Mouse (Mus musculus): ENCODE data around the gene Phtf2. TPM values are rescaled to one million over a fixed set of nuclear protein-coding genes. Genes with fewer than 3 reads are reported as not detected.

Gene Phtf2
- polyA plus RNA-seq, 1 experiment from 2014 or later, result 15.8 TPM

DNA sequence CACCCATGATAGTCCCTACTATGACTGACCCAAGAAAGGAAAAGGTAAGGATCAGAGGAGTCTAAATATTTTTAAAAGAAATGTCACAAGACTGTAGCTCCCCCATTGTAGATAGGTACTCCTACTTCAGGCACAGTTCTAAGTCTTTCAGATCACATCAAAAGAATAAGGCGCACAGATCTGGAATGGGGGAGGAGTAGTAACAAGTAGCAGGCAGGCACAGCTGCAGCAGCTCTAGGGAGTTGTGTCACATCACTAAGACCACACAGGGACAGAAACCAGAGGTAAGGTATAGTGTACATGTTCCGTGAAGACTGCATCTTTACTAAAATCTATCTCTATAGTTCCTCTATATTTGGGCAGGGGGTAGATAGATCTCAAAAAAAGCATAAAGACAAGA, 29.8 kb upstream of the Phtf2 start:
- H3K4me1 ChIP-seq (ENCODE audit: insufficient read depth, low read length), result no peaks in the 10 kb centered on the region
- 76% methylated on average over 2 of the region's 2 CpGs for WGBS
- H3K9me3 ChIP-seq (ENCODE audit: low read length), result no peaks in the 10 kb centered on the region
- H3K9ac ChIP-seq (replicated peaks; ENCODE audit: low read length), result no peak overlapping the region
- peaks cover 10% of the 10 kb centered on the region for H3K36me3 ChIP-seq (ENCODE audit: insufficient read depth, low read length)
- no peak for ATAC-seq (ENCODE audit: low FRiP score, low TSS enrichment)
- no peak overlapping the region for H3K4me2 ChIP-seq (replicated peaks; ENCODE audit: low read depth, low read length)
- H3K27me3 ChIP-seq (ENCODE audit: insufficient read depth, low read length), result no peaks in the 10 kb centered on the region
- H3K4me3 ChIP-seq (ENCODE audit: low read length), result no peak overlapping the region
- H3K27ac ChIP-seq (ENCODE audit: low read length), result no peak overlapping the region

DNA sequence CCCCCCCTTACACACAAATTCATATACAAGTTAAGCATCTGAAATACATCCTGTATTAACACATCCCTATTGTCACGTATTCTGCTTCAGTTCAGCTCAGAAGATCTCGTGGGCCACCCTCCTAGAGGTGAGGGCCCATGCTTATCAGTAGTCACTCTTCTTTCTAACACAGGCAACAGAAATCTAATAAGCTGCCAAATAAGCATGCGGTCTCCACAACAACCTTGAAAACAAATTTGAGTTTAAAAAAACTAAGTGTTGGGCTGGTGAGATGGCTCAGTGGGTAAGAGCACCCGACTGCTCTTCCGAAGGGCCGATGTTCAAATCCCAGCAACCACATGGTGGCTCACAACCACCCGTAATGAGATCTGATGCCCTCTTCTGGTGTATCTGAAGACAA, 24.3 kb upstream of the Phtf2 start:
- Histone ChIP-seq H3K4me3 (ENCODE audit: low read length) (no peak overlapping the region), H3K36me3 (ENCODE audit: insufficient read depth, low read length) (peaks cover 27% of the 10 kb centered on the region), H3K27me3 (ENCODE audit: insufficient read depth, low read length) (no peaks in the 10 kb centered on the region), H3K4me2 (replicated peaks; ENCODE audit: low read depth, low read length) (no peak overlapping the region), H3K27ac (ENCODE audit: low read length) (no peak overlapping the region), H3K4me1 (ENCODE audit: insufficient read depth, low read length) (no peaks in the 10 kb centered on the region), H3K9me3 (ENCODE audit: low read length) (no peaks in the 10 kb centered on the region), H3K9ac (replicated peaks; ENCODE audit: low read length) (no peak overlapping the region)
- no peak for ATAC-seq (ENCODE audit: low FRiP score, low TSS enrichment)
- 95% methylated on average over 7 of the region's 7 CpGs for WGBS

DNA sequence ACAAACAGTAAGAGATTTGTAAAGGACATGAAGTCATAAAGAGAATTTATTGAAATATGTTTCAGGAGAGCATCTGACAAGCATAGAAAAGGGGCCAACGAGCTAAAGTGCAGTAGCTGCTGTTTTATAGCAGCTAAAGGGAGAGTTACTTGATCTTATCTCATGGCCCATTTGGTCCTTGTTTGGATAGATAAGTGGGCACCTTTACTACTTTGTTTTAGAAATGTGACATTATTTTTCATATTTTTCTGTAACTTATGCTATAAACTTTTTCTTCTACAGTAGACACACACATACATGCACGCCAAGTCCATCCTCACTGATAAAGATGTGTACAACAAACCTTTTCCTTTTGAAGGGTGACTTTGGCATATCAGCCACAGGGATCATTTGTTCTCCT, 23.5 kb upstream of the Phtf2 start:
- Histone ChIP-seq H3K4me3 (ENCODE audit: low read length) (no peak overlapping the region), H3K27me3 (ENCODE audit: insufficient read depth, low read length) (no peaks in the 10 kb centered on the region), H3K9me3 (ENCODE audit: low read length) (no peaks in the 10 kb centered on the region), H3K9ac (replicated peaks; ENCODE audit: low read length) (no peak overlapping the region), H3K36me3 (ENCODE audit: insufficient read depth, low read length) (peaks cover 32% of the 10 kb centered on the region), H3K4me1 (ENCODE audit: insufficient read depth, low read length) (no peaks in the 10 kb centered on the region), H3K4me2 (replicated peaks; ENCODE audit: low read depth, low read length) (no peak overlapping the region), H3K27ac (ENCODE audit: low read length) (no peak overlapping the region)
- ATAC-seq (ENCODE audit: low FRiP score, low TSS enrichment), result no peak
- WGBS, result 66% methylated on average over 2 of the region's 2 CpGs

DNA sequence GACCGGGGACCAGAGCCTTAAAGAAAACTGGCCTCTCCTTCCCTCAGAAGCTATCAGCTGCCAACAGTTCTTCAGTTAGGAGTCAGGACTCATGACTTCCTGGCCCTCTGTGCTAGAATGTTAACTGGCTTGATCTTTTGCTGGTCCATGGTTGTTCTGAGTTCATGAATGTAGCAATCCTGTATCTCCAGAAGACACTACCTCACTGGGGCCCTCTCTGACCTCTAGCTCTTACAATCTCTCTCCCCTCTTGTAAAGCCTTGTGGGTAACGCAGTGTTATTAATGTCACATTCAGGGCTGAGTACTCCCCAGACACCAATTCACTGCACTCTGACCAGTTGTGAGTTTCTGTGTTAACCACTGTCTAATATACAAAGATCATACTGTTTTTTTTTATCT, 22.7 kb upstream of the Phtf2 start:
- peaks cover 36% of the 10 kb centered on the region for H3K36me3 ChIP-seq (ENCODE audit: insufficient read depth, low read length)
- no peaks in the 10 kb centered on the region for H3K27me3 ChIP-seq (ENCODE audit: insufficient read depth, low read length)
- H3K27ac ChIP-seq (ENCODE audit: low read length), result no peak overlapping the region
- no peak overlapping the region for H3K4me2 ChIP-seq (replicated peaks; ENCODE audit: low read depth, low read length)
- 87% methylated on average over 2 of the region's 2 CpGs for WGBS
- no peak for ATAC-seq (ENCODE audit: low FRiP score, low TSS enrichment)
- no peak overlapping the region for H3K9ac ChIP-seq (replicated peaks; ENCODE audit: low read length)
- no peaks in the 10 kb centered on the region for H3K9me3 ChIP-seq (ENCODE audit: low read length)
- H3K4me1 ChIP-seq (ENCODE audit: insufficient read depth, low read length), result no peaks in the 10 kb centered on the region
- no peak overlapping the region for H3K4me3 ChIP-seq (ENCODE audit: low read length)

DNA sequence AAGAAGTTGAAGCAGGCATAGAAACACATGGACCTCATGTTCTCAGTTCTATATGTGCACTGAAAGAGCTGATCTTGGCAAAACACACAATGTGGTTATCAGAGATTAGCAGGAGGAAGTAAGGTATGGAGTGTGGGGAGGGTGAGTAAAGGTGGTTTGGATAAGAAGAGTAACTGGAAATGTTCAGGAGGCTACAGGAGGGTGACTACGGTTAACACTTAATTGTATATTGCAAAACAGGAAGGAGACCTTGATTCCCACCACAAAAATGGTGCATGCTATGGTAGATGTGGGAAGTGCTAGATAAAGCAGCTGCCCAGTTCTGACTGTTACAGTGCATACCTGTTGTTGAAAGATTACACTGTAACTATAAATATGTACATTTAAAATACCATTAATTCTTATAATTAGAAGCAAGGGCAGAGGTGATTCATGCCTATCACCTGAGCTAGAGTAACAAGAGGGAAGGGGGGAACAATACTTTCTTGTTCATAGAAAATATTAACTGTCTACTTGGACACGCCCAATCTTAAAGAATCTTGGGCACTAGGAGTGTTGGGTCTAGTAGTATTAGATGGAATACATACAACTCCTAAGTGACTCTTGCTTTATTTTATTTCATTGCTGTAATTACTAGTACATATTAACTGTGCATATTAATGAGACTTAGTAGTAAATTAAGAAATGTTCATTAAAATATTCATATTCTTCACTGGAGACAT, 15.7 kb upstream of the Phtf2 start:
- Histone ChIP-seq H3K36me3 (ENCODE audit: insufficient read depth, low read length) (peaks cover 34% of the 10 kb centered on the region), H3K27me3 (ENCODE audit: insufficient read depth, low read length) (no peaks in the 10 kb centered on the region), H3K27ac (ENCODE audit: low read length) (no peak overlapping the region), H3K4me1 (ENCODE audit: insufficient read depth, low read length) (no peaks in the 10 kb centered on the region), H3K9me3 (ENCODE audit: low read length) (no peaks in the 10 kb centered on the region), H3K4me2 (replicated peaks; ENCODE audit: low read depth, low read length) (no peak overlapping the region), H3K9ac (replicated peaks; ENCODE audit: low read length) (no peak overlapping the region), H3K4me3 (ENCODE audit: low read length) (no peak overlapping the region)
- ATAC-seq (ENCODE audit: low FRiP score, low TSS enrichment), result no peak
- 94% methylated on average over 2 of the region's 2 CpGs for WGBS

DNA sequence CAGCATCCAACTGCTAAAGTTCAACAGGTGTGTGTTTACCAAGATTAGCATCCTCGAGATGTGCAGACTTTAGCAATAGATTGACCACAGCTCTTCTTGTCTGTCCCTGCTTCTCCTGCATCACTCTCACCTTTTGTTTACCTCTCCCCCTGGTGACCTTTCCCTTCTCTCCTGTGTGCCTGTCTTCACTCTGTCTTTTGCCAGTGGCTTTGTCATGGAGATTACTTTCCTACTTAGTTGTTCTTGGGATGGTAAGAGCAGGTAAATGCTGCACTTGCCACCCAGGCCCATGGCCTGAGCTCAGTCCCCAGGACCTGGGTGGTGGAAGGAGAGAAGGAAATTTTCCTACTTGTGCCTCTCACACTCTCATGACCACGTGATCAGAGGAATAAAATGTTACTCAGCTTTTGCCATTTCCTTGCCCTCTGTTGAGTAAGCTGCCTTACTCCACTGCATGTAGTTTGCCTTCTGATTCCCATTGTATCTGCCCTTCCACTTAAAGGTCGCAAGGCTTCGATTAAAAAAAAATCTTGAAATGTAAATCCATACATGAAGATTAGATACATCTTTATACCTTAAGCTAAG, 2.2 kb upstream of the Phtf2 start:
- Histone ChIP-seq H3K4me1 (ENCODE audit: insufficient read depth, low read length) (peaks cover 19% of the 10 kb centered on the region), H3K9ac (replicated peaks; ENCODE audit: low read length) (peak overlapping the region; percentile 46; the same call in 1 of the 2 replicates), H3K4me3 (ENCODE audit: low read length) (no peak overlapping the region), H3K27me3 (ENCODE audit: insufficient read depth, low read length) (no peaks in the 10 kb centered on the region), H3K9me3 (ENCODE audit: low read length) (no peaks in the 10 kb centered on the region), H3K4me2 (replicated peaks; ENCODE audit: low read depth, low read length) (peak overlapping the region; percentile 61; the same call in 1 of the 2 replicates), H3K27ac (ENCODE audit: low read length) (no peak overlapping the region), H3K36me3 (ENCODE audit: insufficient read depth, low read length) (peaks cover 11% of the 10 kb centered on the region; the same call in 1 of the 2 replicates)
- no peak for ATAC-seq (ENCODE audit: low FRiP score, low TSS enrichment)
- WGBS, result 76% methylated on average over 4 of the region's 4 CpGs

DNA sequence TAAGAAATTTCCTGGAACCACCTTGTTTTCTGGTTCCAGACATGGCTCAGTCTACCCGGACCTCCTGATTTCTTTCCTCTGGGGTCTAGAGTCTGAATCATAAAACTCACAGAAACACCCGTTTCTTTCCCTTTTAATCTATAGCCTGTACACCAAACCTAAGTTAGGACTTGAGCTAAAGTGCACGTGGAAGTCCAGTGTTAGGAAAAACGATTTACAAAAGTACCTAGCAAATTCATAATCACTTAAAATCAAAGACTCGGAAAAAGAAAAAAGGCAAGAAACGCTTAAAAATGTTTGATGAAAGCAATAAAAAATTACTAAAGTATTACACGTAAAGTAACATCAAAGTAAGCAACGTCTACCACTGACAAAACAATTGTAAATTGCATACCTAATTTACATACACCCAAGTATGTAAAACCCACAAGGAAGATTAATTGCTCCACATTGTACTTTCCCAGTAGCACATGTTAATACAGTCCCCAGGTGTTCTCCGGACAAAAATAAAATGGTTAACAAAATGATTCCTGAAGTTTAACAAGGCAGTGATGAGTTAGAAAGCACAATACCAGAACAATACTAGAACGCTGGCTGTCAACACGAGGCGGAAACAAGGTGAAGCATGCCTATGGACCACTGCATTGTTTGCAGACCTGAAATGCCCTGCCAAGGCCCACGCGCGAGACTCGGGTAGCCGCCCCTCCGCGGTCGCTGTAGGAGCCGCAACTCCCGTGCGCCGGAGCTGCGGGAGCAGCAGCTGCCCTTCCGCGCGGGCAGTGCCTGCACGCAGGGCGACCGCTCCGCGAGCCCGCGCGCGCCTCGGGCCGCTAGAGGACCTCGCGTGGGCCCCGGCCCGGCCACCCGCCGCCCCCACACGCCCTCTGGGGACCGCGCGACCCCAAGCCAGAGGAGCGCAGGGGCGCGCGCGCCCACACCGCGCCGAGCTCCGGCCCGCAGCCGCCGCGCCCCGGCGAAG, 838 bp downstream of the Phtf2 start:
- peak overlapping the region; percentile 88 for H3K9ac ChIP-seq (replicated peaks; ENCODE audit: low read length)
- H3K9me3 ChIP-seq (ENCODE audit: low read length), result no peaks in the 10 kb centered on the region
- H3K27ac ChIP-seq (ENCODE audit: low read length), result peak overlapping the region; percentile 92
- H3K4me1 ChIP-seq (ENCODE audit: insufficient read depth, low read length), result peaks cover 25% of the 10 kb centered on the region
- 1% methylated on average over 39 of the region's 64 CpGs for WGBS
- H3K27me3 ChIP-seq (ENCODE audit: insufficient read depth, low read length), result no peaks in the 10 kb centered on the region
- no peak; the same call in 1 of the 2 replicates for ATAC-seq (ENCODE audit: low FRiP score, low TSS enrichment)
- H3K36me3 ChIP-seq (ENCODE audit: insufficient read depth, low read length), result peaks cover 7% of the 10 kb centered on the region; the same call in 1 of the 2 replicates
- peak overlapping the region; percentile 90 for H3K4me3 ChIP-seq (ENCODE audit: low read length)
- H3K4me2 ChIP-seq (replicated peaks; ENCODE audit: low read depth, low read length), result peak overlapping the region; percentile 65

DNA sequence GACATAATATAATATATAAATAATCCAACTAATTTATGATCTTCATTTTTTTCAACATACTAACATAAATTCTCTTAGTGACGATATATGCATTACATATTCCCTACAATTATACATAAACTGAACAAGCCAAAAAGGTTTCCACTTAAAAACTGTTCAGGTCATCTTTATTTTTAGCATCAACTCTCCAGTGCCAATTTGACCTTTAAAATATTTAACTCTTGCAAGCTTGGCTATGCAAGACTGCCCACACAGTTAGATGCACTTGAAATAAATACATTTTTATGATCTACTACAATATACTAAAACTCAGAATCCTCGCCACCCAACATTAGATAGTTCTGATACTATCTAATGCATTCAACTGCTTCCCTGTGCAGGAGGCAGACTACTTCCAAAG, 1.5 kb downstream of the Phtf2 start:
- peak overlapping the region; percentile 90 for H3K4me3 ChIP-seq (ENCODE audit: low read length)
- peaks cover 25% of the 10 kb centered on the region for H3K4me1 ChIP-seq (ENCODE audit: insufficient read depth, low read length)
- peak overlapping the region; percentile 63 for H3K9ac ChIP-seq (replicated peaks; ENCODE audit: low read length)
- H3K9me3 ChIP-seq (ENCODE audit: low read length), result no peaks in the 10 kb centered on the region
- no peak overlapping the region for H3K27ac ChIP-seq (ENCODE audit: low read length)
- no peaks in the 10 kb centered on the region for H3K27me3 ChIP-seq (ENCODE audit: insufficient read depth, low read length)
- peak overlapping the region; percentile 65 for H3K4me2 ChIP-seq (replicated peaks; ENCODE audit: low read depth, low read length)
- no peak for ATAC-seq (ENCODE audit: low FRiP score, low TSS enrichment)
- 0 out of 2 replicates have a peak, but pooled peaks cover under 1% of the 10 kb centered on the region for H3K36me3 ChIP-seq (ENCODE audit: insufficient read depth, low read length)
- WGBS, result 60% methylated on average over 2 of the region's 2 CpGs

DNA sequence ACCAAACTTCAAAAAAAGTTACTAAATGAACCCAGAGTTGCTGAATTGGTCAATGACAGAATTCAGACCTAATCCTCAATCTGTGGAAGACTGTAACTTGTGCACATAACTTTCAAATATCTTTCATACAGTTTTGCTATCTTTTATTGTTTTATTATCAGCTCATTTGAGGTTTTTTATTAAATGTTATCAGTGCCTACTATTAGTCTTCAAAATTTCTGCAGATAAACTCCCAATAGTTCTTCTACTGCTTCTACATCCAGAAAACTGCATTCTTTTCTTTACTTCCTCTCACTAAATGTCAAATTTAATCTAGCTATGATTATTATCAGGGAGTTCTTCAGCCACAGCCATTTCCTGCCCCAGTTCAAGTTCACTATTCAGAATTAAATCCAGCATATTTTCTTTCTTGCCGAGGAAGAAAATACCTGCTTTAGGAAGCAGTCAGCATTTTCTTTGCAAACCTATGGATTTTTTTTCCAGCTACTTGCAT, 4.9 kb downstream of the Phtf2 start:
- Histone ChIP-seq H3K4me3 (ENCODE audit: low read length) (no peak overlapping the region), H3K9ac (replicated peaks; ENCODE audit: low read length) (no peak overlapping the region), H3K9me3 (ENCODE audit: low read length) (no peaks in the 10 kb centered on the region; the same call in 1 of the 2 replicates), H3K4me1 (ENCODE audit: insufficient read depth, low read length) (peaks cover 10% of the 10 kb centered on the region), H3K27ac (ENCODE audit: low read length) (no peak overlapping the region), H3K4me2 (replicated peaks; ENCODE audit: low read depth, low read length) (no peak overlapping the region), H3K27me3 (ENCODE audit: insufficient read depth, low read length) (no peaks in the 10 kb centered on the region), H3K36me3 (ENCODE audit: insufficient read depth, low read length) (no peaks in the 10 kb centered on the region)
- 42% methylated on average over 1 of the region's 1 CpGs for WGBS
- no peak for ATAC-seq (ENCODE audit: low FRiP score, low TSS enrichment)

All from kidney, embryonic 16.5 days (tissue).